Mouse (Mus musculus): ENCODE results near the gene Egf.
A peak's percentile ranks its signal among the peaks of the same experiment; 100 is the strongest.
"Not testable (repeated sequence)": the region's sequence is repeated elsewhere in the genome, so short reads cannot be mapped to it uniquely, and the experiment has no call there.

Gene Egf

DNA sequence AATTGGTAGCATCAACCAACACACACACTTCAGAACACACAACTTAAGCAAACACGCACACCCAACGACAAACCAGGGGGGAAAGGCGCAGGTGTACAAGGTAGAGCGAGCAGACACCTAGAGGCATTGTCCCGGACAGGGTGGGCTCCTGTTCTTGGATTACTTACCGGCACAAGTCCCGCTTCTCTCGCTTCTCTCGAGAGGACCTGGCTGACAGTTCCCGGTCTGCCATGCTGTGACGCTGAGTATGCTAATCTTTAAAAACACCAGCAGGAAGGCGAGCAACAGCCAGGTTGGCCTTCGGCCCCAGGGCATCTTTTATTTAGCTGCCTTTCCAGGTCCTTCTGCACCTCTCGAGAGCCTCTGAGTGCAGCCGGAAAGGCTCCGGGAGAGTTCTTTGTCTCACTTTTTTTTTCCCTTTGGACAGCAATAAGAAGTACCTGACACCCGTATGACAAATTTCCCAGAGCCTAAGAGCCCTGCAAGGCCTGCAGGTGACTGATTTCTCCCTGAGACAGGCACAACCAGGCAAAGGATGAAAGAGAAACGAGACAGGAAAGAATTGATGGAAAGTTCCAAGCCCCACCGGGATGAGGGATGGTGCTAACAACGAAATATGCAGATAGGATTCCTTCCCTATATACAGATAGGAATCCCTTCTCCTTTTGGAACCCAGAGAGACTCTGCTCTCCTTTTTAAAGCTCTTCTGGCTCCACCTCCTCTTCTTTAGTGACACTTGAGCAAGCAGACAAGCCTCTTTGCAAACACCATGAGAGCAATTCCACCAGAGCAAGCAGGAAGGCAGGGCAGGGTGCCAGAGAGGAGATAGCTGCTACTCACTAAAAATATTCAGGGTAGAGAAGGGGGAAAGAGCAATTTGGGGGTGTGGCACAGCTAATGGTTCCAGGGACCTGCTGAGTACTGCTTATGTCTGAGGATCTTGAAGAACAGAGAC is at the start of gene Egf:
Gene Egf, minus strand, starts transcription at position 667 of the 955 bp plus-strand sequence.
- peak; percentile 35 for DNase-seq (ENCODE audit: inconsistent ontology term)

DNA sequence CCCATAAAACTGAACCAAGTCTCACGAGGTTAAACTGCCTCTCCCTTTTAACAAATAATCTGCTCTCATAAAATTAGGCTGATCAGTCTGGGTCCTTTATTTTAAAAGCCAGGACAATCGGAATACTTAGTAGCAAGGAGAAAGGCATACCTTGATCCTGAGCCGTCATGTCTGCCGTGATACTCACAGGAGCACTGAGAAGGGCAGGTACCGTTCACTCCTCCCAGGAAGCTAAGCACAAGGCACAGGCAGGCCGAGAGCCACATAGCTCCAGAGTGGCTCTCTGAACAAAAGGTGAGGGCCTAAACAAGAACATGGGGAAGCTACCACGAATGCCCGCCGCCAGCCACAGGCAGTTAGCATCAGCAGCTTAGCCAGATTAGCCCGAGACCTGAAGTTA is 48.6 kb upstream of the Egf start, which contains the start of gene Lrit3:
Gene Lrit3, minus strand, starts transcription at position 266 of the 400 bp plus-strand sequence.
- DNase-seq (ENCODE audit: inconsistent ontology term) = no peak

DNA sequence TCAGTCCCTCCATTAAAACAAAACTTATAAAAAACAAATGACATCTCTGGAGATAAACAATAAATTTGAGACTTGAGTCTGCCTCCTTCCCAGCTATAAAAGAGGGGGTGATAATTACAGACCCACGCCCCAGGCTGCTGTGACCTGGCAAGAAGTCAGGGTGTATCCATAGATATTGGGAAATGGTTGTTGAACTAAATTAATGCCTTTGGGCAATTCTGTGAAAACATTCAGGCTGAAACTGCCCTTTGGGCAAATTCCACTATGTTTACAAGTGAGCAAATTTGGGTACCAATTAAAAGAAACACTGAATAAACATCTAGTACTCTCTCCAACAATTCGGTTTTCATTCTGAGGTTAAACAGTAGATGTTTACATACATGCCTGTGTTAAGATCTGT is 43.9 kb upstream of the Egf start:
- no peak for DNase-seq (ENCODE audit: inconsistent ontology term)

DNA sequence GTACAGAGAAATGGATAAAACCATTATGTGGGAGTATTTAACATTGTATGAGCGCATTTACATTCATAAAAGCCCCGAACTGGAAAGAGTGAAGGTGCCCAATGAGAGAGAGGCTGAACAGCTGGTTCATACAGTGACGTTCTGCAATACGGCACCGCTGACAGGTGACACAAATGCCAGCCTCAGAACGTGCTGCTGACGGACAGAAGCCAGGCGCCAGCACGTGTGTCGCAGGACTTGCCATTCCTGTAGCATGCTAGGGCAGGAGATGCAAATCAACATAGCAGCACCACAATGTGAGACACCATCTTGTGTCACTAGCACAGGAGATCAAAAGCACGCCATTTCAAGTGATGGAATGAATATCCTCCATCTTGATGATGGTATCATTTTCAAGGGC is 43.4 kb upstream of the Egf start:
- DNase-seq (ENCODE audit: inconsistent ontology term) = no peak

DNA sequence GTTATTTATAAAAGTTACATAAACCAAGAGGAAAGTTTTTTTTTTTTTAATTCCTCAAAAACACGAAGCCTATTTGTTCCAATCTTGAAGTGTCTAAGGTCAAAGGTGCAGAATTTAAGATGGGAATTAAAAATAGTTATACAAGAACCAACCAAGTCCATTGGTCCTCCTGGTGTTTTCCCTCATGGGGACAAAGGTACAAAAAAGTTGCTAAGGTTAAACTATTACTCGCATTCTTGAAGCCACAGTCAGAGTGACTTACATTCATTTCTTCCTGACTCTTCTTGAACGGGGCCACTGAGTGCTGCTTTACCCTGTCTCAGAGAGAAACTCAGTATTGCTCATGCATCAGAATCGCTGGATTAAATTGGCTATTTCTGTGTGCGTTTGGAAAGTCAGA is 42.2 kb upstream of the Egf start:
- no peak for DNase-seq (ENCODE audit: inconsistent ontology term)

DNA sequence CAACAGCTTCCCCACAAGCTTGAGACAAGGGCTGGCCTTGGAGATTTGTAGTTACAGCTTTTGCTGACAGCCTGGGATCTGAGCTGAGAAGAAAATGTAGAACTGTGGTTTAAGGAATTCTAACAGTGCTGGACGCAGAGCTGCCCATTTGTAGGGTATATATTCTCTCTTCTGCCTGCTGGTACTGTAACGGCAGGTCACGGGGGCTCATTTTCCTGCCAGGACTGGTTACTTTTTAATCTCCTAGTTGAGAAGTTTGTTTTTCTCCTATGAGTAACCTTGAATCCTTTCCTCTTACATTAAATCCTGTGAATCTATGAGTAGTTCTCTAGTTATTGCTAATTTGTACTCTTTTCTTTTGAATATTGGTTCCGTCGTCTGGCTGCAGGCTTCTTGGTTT is 38.7 kb upstream of the Egf start:
- no peak for DNase-seq (ENCODE audit: inconsistent ontology term)

DNA sequence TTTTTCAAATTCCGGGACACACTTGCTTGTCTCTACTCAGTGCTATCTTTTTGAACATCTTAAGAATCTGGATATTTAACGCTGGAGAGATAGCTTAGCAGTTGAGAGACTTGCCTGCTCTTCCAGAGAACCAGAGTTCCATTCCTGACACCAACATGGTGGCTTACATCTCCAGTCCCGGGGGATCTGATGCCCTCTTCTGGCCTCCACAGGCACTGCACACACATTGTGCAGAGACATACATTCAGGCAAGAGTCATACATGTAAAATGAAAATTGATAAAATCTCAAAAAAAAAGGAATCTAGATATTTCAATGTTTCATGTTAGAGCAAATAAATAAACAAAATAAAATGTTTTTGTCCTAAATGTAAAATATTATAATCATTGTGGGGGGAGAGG is 27.6 kb upstream of the Egf start:
- no peak for DNase-seq (ENCODE audit: inconsistent ontology term)

DNA sequence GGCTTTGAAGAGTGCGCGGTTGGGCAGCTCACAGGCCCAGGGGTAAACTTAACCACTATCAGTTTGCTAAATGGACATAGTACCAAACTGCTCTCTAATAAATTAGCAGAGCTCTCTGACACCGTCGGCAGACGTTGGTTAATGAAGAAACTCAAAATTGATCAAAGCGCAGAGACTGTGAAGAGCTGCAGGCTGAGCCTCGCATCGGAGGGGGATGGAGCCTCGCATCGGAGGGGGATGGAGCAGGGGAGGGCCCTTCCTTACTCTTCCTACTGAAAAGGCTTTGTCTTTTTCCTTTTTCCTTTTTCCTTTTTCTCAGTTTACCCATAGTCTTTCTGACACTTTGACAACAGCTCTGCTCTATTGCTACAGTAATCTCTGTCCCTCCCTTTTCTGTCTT is 26.3 kb upstream of the Egf start:
- no peak for DNase-seq (ENCODE audit: inconsistent ontology term)

DNA sequence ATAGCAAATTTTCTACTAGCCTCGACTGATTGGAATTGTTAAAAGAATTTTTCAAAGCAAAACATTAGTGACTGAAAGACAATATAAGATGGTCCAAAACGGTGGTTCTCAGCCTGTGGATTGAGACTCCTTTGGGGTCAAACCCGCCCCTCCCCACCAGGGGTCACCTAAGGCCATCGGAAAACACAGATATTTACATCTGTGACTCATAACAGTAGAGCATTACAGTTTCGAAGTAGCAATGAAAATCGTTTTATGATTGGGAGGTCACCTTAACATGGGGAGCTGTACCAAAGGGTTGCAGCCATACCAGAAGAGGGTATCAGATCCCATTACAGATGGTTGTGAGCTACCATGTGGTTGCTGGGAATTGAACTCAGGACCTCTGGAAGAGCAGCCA is 16.1 kb upstream of the Egf start:
- DNase-seq (ENCODE audit: inconsistent ontology term) = no peak

DNA sequence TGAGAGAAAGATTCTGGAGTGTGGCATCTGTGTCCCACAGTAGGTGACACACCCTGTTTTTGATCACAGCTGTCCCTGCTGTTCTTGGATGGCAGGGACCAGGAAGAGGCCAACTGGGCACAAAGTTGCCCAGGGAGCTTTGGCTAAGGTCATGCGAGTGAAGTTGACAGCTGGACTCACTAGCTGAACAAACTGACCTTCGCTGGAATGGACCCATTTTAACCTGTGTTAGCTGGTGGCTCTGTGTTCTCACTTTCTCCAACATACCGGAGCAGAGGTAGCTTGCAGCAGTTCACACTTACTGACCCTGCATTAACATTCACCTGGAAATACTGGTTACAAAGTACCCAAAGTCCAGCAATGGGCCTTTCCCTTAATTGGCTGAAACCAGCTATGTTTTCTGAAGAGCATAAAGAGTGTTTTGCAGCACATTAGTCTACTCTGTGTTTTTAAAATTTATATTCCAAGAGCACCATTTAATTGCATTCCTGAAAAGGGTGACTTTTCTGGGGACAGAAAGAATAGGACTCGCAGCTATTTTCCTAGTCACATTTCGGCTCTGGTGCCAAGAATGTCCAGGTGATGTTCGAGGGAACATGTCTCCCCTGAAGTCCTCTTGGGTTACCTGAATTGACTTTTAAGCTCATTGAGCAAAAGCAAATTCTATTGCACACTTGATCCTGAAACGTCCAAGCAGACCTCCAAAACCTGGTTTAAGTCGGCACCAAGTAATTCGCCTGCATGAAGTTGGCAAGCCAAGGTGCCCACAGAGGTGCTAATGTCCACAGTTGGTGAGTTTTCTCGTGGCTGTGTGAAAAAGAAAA is 12.1 kb upstream of the Egf start:
- no peak for DNase-seq (ENCODE audit: inconsistent ontology term)

DNA sequence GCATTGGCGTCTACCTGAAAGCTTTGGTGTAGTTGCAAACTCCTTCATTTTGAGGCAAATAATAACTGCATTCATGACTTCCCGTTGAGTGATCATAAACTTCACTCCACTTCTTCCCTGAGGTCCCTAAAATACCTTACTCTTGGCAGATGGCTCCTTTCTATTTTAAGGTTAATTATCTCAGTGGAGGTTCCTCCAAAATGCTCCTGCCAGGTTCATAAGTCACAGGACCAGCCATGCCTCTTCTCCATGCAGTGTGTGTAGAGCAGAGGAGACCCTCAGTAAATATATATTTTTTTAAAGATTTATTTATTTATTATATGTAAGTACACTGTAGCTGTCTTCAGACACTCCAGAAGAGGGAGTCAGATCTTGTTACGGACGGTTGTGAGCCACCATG is 11.0 kb upstream of the Egf start:
- no peak for DNase-seq (ENCODE audit: inconsistent ontology term)

DNA sequence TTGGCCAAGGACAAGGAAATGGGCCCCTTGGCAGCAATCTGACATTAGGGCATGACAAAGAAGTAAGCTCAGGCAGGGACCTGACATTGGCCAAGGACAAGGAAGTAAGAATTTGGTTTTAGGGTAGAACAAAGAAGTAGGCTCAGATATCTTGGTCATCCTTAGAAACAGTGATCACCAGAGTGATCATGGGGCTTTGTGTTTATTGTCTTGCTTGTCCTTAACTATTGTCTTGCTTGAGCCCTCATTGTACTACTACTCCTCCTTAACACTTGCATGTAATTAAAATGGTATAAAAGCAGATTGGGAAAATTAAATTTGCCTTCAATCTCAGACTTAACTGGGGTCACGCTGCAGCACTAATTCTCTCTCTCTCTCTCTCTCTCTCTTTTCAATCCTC is 2.5 kb upstream of the Egf start:
- not testable (repeated sequence) for DNase-seq (ENCODE audit: inconsistent ontology term)

DNA sequence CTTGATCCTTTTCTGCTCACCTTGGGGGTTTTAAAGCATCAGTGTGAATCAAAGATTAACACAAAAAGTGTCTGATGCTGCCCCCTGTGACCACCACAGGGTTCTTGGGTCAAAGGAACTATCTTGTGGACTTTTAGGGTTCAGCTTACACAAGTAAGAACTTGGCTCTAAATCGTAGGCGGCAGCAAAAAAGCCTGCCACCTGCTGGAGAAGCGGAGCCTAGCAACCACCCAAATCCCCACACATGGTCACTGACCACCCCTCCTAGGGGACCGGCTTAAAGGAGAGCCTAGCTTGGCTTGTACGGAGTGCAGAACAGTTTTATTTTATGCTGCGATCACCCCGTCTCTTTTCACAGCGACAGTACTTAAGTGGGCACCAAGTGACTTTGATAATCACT is 10.3 kb downstream of the Egf start:
- no peak for DNase-seq (ENCODE audit: inconsistent ontology term)

DNA sequence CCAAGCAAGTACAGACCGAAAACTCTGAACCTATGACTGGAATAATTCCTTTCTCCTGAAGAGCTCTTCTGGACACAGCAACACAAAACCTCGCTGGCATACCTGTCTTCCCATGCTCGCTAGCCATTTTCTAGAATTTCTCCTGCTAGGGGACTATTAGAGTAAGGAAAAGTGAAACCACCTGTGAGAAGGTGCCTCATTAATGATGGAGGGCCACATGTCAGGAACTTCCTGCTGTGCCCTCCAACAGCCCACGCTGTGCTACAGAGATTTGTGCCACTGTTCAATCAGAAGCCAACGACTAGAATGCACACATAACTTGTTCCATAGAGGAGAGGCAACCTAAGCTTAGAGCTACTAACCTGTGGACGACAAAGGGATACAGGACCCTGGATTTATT is 12.3 kb downstream of the Egf start:
- no peak for DNase-seq (ENCODE audit: inconsistent ontology term)

DNA sequence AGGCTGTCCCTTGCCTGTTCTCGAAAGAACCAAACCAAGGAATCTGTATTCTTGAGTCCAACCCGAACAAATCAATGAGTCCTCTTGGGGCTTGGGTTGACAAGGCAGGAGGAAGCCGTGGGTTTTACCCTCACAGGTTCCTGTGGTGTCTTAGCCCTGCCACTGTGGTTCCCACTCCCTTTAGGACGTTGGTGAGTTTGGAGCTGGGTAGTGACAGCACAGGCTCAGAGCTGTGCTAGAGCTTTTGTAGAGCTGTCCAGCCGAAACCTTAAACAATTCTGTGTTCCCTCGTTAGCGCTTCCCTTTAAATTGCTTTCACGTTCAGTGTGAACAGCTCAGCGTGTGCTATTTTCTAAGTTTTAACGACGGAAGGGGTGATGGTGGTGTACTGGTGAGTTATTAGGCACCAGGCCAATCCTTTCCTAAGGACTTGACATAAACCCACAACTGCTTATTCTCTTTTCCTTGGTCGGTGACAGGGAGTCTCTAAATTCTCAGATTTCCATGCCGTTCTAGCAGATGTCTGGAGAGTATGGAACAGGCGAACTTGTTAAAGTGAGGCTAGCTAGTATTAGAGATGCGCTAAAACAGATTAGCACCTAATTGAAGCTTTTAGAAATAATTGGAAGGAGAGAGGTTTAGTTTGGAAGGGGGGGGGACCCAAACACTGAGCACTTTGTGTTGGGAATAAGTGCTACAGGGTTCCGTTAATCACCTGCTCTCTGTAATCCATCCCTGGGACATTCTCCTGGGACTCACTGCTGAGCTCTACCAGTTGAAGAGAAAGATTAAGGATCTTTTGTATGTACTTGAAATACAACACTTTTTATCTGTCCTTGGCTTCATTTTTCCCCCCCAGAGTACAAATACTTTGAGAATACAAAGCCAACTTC is 16.6 kb downstream of the Egf start:
- no peak for DNase-seq (ENCODE audit: inconsistent ontology term)

DNA sequence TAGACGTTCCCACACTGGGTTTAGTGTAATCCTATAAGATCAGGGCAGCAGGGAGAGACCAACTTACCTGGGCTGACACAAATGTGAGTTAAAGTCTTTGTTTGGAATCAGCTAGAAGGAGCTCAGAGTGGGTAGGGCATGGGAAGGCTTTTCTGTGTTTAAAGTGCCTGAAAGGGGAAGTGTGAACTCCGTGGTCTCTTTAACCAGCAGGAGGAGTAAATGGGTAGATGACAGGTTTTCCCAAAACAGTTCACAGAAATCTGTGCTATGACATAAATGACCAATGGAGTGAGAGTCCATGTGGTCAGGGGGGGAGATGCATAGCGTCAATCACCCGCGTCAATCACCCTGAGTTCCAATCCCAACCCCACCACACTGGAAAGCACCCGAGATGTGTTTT is 23.5 kb downstream of the Egf start:
- no peak for DNase-seq (ENCODE audit: inconsistent ontology term)

DNA sequence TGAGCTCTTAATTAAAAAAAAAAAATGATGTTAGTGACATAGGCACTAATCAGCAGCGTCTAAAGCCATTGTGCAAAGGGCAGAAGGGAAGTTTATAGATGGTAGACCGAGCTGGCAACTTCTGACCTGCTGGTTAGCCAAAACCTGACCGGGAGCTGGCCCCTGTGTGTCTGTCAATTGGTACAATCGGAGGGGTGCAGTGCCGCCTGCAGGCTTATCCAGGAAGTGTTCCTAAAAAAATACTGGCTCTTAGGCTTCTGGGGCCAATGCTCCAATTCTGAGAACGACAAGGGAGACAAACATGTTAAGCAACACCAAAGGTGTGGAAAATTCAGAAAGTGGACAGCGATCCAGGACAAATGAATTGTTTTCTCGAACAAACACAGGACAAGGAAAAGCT is 24.7 kb downstream of the Egf start:
- no peak for DNase-seq (ENCODE audit: inconsistent ontology term)

DNA sequence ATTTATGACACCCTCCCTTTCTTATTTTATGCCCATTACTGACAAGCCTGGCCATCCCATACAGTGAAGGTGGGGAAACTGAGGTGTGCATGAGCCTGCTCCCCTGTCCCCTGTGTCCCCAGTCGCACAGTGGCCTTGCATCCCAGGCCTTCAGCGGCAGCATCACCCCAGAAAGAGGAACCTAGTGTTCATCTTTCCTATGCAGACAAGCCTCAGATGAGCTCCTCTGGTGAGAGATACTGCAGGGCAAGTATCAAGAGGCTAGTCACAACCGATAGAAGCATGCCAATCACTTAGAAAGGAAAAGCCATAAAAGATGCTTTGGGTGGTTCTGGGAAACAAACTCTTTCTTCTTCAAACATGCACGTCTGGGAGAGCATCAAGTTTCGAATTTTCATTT is 25.2 kb downstream of the Egf start:
- DNase-seq (ENCODE audit: inconsistent ontology term) = no peak

DNA sequence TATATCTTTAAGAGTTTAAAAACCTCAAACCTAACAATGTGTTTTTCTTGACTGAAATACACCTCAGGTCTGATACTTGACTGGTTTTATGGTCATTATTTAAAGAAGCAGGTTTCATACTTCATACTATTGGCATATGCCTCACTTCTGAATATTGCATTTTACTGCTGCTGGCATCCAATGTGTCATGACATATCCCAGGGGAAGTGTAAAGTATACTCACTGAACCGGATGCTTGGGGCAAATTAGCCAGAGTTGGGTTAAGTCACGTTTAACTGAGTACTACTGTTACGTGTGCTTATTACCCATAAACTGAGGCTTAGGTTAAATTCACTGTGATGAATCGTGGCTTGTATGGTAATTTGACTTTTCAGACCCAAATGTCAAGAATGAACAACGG is 29.5 kb downstream of the Egf start:
- DNase-seq (ENCODE audit: inconsistent ontology term) = no peak

DNA sequence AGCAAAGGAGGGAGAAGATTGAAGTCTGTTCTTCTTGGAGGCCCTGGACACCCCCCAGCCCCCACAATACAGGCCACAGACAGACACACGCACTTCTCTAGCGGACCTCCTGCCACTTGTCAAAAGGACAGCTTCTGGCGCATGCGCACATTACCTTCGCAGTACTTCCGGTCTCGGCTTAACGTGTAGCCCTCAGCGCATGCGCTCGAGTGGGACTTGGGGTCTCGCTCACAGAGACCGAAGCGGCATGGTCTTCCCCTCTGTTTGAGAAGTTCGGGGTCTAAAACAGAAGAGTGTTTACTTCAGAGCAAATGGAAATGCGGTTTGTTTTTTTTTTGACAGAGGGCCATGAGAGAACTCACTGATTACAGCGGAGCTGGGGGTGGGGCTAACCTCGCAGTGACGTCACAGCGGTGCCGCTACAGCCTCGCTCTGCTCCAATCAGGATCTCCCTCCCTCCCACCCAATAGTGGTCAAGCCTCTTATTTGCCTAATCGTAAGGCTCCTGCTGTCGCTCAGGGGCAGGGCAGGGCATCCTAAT is 30.1 kb downstream of the Egf start:
- DNase-seq (ENCODE audit: inconsistent ontology term) = peak; percentile 94

DNA sequence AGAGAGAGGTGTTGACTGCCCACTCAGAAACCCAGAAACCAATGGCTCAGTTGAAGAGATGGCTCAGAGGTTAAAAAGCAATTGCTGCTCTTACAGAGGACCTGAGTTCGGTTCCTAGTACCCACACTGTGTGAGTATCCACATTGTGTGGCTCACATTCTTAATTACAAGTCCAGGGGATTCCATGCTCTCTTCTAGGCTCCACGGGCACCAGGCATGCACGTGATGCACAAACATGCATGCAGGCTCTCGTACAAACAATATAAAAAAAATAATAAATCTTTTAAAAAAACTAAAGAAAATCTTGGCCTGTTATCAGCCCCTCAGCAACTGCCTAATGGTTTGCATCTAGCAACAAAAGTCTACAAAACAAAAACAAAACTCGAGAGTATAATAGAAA is 30.6 kb downstream of the Egf start:
- no peak for DNase-seq (ENCODE audit: inconsistent ontology term)

DNA sequence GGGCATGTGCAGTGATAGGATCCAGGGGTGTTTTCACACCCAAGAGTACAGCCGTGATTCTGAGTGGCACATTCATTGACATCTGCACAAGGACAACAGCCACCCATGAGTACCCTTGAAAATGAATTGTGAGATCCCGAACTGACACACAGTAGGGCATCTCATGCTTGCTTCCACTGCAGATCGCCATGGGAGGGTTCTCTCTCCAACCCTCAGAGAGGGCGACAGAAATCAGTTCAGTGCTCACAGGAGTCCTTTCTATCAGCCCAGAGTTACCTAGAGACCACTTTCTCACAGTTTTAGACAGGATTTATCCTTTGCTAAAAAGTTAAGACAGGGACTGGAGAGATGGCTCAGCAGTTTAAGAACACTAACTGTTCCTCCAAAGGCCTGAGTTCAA is 31.8 kb downstream of the Egf start:
- DNase-seq (ENCODE audit: inconsistent ontology term) = no peak
